Mouse (Mus musculus): ENCODE results near the gene Rin2.

Gene Rin2

DNA sequence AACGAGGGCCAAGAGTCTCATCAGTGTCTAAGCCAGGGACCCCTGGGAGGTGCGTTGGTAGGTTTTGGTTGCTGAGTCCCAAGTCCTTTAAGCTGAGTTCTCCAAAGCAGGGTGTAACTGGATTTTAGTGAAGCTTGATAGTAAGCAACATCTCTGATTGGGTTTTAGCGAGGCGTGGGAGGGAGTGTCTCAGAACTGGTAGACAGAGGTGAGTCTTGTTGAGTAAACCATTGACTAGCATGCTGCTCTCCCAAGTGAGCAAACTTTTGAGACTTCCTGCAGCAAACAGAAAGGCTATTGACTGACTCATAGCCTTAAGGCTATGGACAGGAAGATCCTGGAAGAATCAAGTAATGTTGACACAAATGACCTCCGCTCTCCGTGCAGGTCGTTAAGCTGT, 112.5 kb downstream of the Rin2 start:
- DNase-seq (ENCODE audit: low read depth, low spot score) = no peak

DNA sequence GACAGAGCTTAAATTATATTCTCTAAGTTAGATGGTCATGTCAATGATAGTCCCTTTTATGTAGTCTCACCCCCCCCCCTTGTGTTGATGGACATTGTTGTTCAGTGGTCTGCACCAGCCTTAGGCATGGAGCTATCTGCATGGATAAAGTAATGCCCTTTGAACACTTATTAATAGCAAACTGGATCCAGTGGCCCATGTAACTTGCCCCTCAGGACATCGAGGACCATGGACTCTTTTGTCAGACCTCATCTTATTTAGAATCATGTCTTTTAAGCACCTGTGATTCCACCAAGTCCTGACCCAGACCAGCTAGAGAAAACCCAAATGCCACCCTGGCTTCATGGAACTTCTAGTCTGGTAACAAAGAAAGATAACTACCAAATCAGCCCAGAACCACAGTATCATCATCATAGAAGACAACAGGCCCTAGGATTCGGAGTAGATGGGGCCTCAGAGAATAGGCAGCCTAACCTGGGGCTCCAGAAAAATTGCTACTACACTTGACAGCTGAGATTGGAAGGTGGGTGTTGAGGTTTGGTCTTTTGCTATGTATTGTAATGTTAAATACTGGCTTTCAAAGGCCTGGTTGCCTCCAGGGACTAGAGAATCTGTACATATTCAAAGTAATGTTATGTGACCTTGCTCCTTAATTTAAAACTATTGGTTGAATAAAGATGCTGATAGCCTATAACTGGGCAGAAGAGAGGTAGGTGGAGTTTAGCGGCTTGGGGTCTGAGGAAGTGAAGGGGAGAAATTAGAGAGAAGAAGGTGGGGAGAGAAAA, 113.7 kb downstream of the Rin2 start:
- DNase-seq (ENCODE audit: low read depth, low spot score) = no peak

DNA sequence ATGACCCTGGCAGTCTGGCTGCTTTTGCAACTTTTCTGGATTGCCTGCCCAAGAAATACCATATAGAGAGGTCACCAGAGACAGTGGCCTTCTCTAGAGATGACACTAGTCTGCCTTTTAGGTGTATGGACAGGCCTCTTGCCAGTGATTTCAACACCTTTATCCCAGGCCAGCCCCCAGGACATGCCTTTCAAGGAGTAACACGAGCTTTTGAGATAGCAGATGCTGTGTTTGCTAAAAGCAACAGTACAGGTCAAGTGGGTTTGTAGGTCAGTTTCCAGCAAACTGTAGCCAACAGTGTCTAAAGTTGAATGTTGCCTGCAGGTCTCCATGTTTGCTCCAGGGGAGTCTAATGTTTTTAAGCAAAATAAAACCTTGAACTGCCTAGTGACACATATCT, 118.7 kb downstream of the Rin2 start:
- DNase-seq (ENCODE audit: low read depth, low spot score) = no peak

DNA sequence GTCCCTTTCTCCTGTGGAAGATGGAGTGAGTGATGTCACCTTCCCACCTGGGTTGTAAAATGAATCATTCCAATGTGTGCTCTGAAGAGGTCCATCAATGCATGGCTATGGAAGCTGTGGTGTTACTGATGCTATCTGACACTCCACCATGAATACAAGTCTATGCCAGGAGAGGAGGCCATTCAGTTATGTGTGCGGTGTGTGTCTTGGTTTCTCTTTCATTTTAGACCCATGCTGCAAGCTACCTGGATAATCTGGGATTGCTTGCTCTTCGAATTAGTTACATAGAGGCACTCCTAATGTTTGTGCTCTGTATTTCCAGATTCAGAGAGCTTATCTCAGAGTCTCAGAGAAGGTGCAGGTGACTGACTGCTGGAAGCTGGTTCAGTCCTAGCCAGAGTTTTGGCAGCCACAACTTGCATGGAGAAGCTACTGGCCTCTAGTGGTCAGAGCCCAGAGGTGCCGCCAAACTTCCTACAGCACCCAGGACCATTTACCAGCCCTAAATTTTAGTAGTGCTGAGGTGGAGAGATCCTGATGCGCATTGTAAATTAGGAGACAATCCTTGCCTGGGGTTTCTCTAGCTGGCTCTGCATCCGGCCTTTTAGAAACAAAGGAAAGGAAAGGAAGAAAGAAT, 119.4 kb downstream of the Rin2 start:
- peak; percentile 27 for DNase-seq (ENCODE audit: low read depth, low spot score)

DNA sequence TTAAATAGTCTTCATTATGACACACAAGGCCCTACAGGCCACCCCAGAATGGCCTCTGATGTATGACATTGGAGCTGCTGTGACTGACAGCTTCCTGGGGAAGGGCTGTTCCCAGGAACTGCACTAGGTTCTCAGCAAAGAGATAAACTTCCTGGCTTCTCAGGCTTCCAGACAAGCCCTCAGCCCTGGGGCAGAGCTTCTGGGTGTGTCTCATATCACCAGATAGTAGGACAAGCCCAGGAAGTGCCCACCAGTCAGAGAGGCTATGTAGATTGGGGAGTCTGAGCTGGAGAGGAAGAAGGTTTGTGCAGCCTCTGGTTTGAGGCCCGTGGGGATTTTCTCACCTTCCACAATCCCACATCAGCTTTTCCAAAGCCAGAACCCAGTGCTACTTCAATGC, 122.8 kb downstream of the Rin2 start:
- no peak for DNase-seq (ENCODE audit: low read depth, low spot score)

DNA sequence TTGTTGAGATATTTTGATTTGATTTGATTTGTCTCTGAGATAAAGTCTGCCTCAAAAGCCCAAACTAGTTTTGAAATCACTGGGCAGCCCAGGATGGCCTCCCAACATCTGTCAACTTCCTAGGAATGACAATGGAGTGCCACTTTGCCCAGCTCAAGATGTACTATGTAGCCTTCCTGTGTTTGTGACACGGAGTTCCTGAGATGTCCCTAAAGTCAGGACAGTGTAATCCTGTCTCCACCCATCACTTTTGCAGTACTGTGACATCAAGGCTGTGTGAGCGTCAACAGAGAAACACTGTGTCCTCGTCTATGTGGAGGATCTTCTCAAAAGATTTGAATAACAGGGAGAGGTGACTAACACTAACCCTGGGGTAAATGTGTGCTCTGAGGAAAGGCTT, 123.9 kb downstream of the Rin2 start:
- DNase-seq (ENCODE audit: low read depth, low spot score) = no peak

DNA sequence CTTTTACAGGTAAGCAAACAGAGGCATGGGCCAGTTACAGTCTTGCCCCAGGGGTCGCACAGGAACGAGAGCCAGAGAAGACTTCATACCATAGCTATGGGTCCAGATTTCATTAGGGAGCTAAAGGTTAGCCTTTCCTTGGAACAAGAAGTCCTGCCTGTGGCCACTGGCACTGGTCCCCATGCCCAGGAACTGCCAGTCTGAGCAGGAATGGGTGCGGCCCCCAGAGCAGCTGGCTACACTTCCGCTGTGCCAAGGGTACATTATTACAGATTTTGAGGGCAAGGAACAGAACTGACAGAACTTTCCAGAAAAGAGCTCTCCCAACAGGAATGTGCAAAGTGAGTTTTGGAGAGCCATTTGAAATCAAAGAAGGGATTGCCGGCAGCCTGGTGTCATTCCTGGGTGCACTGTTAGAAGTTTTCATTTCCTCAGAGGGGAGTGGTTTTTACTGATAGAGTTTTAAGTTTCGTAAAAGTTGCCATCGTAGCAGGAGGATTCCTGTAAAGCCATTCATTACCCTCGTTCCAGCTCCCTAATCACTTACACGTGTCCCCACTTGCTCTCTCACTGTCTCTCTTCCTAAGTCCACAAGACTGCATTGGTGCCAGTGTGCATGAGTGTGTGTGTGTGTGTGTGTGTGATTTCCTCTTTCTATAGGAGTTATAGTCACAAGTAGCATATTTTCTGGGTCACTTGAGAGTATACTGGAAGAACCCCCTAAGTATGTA, 126.5 kb downstream of the Rin2 start:
- DNase-seq (ENCODE audit: low read depth, low spot score) = no peak

DNA sequence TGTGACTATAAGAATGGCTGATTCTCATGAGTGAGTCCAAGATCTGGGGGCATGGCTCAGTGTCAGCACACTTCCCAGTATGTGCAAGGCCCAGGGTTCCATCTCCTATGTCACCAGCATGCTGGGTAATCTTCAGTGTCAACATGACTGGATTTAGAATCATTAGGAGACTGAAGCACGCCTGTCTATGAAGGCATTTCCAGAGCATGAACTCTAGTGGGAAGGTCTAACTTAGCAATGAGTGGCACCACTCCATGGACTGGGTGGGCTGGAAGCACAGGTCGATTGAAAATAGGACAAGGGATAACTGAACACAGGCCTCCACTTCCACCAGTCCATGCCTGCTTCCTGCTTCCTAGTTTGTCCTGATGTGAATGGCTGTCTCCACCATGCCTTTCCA, 127.6 kb downstream of the Rin2 start:
- no peak for DNase-seq (ENCODE audit: low read depth, low spot score)

DNA sequence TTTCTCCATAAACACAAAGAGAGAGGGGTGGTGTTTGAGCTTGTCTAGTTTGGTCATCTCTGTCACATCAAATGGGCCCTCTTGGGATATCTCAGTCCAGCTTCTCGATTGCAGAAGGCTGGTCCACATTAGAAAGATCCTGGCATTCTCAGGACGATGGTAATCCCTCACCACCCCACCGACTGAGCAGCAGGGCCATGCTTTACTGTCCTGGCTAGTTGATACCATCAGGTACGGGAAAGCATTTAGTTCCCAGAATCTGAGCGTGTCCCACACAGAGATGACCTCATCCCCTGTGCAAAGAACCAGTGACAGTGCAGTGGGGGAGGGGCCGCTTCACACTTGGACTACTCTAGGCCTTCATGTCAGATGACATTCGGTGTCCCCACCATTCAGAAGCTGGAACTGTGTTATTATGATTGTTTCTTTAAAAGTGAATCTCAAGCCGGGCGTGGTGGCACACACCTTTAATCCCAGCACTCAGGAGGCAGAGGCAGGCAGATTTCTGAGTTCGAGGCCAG, 128.9 kb downstream of the Rin2 start:
- DNase-seq (ENCODE audit: low read depth, low spot score) = no peak

DNA sequence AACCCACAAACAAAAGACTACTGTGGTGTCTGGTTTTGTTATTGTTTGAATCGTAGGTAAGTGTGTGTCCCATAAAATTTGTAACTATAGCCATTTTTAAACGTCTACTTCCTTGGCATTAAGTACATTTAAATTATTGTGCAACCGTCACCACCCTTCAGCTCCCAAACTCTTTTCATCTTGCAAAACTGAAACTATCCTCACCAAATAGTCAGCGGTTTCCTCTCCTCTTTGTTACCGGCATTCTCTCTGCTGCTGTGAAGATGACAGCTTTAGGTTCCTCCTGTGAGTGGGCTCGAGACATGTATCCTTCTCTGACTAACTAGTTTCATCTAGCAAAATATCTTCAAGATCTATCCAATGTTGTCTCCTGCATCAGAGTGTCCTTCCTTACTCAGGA, 129.5 kb downstream of the Rin2 start:
- DNase-seq (ENCODE audit: low read depth, low spot score) = peak; percentile 32

DNA sequence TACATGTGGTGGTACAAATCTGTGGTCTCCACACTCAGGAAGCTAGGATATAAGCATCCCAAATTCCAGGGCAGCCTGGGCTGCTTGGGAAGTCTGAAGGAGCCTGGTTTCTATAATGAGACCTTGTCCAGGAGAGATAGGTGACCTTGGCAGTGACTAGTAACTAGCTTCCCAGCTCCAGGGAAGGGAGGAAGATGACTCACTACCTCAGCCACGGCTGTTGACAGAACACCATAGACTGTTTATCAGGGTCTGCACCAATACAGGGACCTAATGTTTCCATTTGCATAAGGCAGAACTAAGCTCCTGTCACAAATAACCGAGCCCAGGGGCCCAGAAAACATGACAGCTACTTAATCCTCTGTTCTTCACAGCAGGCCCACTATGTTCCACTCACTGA, 132.3 kb downstream of the Rin2 start:
- no peak for DNase-seq (ENCODE audit: low read depth, low spot score)

DNA sequence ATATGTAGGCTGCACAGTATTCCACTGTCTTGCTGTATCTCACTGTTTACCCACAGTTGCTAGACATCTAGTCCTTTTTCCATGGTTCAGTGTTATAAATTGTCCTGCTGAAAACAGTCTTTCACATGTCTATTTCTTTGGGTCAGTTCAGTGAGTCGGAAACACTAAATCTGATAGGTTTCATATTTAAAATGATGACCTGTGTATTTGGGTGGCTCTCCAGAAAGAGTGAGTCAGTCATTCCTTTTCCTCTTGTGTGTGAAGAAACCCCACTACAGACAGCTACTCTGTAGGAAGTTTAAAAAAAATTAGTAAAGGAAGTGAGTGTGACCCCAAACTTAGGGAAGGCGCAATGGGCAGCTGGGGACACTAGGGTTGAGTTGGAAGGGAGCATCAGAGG, 133.2 kb downstream of the Rin2 start:
- no peak for DNase-seq (ENCODE audit: low read depth, low spot score)

DNA sequence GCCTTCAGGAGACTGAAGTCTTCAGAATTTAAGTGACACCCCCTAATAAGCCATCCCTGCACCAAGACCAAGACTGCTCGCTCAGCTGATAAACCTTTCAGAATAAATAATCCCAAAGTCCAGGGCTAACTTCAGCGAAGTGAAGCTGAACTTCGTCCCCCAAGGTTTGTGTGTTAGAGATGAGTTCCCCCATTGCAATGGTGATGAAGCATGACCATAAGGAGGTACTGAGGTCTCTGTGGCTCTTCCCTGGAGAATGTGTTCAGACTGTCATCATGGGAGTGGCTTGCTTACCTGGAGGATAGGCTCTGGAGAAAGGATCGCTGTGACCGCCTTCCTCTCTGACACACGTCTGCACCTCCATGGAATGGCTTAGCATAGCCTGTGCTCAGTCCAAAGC, 133.7 kb downstream of the Rin2 start:
- no peak for DNase-seq (ENCODE audit: low read depth, low spot score)

DNA sequence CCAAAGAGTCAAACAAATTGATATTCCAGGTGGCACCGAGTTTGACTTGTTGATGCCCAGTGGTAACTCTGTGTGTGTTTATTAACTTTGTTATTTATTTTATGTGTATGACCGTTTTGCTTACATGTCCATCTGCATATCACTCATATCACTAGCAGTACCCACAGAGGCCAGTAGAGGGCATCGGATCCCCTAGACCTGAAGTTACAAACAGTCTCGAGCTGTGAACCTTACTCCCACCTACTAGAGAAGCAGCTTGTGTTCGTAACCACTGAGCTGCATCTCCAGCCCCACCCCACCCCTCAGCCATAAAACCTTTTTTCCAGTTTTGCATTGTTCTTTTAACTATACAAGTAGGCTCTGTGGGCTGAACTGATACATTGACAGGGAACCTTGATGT, 135.7 kb downstream of the Rin2 start:
- DNase-seq (ENCODE audit: low read depth, low spot score) = peak; percentile 40

DNA sequence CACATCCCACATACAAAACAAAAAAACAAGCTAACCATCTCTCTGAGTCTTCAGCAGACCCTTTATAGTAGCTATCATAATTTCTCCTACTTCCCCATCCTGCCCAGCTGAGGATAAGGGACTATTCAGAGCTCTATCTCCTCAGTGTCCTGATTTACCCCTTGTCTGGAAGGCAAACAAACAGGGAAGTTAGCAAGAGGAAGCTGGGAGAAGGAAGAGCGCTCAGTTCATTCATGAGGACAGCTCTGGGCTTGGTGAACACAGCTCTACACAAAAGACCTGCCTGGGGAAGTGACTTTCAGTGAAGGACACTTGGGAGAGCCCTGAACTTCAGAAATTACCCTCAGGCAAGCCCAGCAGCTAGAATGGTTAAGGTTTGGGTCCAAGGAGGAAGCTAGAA, 137.8 kb downstream of the Rin2 start:
- DNase-seq (ENCODE audit: low read depth, low spot score) = no peak

DNA sequence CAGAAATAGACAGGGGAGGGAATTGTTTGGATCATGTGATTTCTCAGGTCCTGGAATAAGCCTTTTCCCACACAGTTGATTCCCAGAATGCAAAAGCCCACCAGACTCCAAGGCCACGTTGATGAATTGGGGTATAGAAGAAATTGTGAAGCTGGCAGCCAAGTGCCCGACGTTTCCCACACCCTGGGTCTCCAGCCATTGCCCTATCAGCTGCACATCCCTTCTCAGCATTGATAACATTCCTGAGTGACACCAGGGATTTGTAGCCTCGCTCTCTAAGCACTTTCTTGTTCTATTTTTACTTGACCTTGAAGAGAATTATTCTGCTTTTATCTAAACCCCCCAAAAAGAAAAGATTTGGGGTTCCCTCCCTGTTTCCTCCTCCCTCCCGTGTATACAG, 142.2 kb downstream of the Rin2 start:
- DNase-seq (ENCODE audit: low read depth, low spot score) = no peak

DNA sequence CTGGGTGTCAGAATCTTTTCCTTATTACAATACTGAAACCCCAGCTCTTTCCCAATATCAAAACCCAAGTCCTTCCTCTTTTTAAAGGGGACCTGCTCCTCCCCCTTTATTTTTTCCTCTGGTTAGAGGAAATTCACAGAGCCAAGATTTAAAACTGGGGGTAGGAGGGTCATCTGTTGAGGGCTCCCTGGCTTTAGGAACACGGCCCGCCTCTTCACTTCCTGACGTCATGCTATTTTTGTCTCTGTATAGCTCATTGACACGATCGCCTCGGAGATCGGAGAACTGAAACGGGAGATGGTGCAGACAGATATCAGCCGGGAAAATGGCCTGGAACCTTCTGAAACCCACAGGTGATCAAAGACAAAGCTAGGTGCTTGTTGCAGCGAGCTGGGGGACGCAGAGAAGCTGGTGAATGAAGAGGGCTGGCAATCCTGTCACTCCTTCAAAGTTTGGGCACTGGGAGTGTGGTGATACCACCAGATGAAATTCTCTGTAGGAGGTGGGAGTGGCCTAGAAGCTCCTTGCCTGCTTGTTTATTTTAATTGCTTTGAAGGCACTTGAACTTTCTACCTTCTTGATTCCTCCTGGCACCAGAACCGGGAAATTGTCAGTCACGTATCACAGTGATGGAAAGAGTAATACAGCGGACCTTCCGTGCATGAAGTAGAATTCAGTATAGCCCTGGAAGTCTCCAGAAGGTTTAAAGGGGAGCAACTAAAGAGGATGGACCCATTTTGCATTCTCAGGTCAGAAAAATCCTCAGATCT, 147.2 kb downstream of the Rin2 start:
- peak; percentile 20 for DNase-seq (ENCODE audit: low read depth, low spot score)

DNA sequence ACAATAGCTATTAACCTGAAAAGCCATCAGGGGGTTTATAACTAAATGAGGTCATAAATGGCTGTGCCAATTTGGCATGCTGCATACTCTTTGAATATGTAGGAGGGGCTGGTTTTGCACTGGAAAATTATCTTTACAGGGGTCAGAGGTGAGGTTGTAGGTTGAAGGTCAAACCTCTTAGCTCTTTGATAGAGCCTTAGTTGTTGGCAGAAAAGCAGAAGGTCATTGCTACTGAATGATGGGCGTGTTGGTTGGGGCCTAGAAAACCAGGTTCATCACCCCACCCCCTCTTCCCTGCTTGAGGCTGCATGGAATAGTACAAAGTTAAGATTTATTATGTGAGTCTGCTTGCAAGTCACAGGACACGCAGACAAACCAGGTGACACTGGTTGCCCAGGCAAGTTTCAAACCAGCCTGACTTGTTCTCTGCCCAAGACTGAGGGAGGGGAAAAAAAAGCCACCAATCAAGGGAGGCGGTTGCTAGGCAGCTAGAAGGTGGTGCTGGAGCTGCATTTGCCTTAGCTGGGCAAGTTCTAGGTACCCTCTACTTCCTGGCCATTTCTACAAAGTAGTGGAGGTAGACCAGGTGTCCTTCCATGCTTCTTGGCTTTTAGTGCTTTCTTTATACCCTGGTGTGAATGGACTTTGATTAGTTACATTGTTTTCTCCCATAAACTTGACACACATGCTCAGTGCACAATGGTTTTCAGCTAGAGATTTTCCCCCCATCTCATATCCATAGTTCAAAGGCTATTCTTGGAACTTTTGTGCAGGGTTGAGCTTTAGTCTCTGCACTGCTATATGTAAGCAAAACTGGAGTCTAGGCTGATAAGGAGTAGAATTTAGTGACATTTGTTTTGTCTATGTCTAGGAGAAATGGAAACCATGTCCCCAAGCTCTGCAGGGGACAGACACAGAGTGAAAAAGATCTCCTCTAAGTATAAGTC, 148.0 kb downstream of the Rin2 start:
- DNase-seq (ENCODE audit: low read depth, low spot score) = no peak

DNA sequence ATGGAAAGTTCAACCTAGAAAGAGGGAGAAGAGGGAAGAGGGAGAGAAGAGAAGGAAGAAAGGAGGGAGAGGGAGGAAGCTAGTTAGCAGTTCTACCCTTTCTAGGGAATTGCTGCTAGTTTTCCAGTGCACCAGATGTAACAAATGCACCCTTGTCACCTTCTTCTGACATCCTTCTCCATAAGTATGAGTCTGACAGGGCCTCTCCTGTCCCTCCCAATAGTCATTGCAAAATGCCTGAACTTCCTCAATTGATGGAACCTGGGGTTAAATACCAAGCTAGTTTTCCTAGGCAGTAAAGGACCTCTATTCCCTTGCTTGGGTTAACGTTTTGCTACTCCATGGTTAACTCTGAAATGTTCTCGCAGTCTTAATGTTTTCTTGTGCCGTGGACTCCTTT, 149.7 kb downstream of the Rin2 start:
- no peak for DNase-seq (ENCODE audit: low read depth, low spot score)

DNA sequence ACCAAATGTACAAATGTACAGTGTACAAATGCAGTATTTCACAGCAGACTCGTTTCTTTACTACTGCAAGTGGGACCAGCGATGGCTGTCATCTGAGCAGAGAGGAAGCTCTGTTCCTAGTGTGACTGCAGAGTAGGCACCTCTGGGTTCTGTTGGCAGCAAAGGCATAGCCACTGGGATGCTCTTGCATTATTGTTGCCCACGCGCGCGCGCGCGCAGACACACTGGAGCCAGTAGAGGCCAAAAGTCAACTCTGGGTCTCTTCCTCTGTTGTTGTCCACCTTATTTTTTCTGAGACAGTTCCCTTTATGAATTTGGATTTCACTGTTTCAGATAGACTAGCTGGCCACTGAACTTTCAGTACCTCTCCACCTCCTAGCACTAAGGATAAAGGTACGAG, 150.2 kb downstream of the Rin2 start:
- DNase-seq (ENCODE audit: low read depth, low spot score) = no peak

DNA sequence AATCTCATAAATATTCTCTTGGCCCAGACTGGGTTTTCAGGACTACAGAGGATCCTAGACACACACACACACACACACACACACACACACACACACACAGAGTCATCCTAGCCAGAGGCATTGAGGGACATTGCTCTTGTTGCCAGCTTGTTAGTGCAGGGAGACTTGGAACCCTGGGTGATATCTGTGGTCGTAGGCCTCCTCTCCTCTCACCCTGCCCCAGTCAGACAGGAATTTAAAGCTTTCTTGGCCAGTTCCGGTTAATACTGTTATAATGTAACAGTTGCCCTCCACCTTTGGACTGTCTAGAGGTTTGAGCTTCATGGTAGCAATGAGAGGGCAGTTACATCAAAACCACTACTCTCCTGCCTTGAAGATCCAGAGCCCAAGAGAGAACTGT, 152.9 kb downstream of the Rin2 start:
- DNase-seq (ENCODE audit: low read depth, low spot score) = no peak
